Mouse (Mus musculus) ES-E14 (cell line): ENCODE data around the gene Fbxl15. TPM values are rescaled to one million over a fixed set of nuclear protein-coding genes. Genes with fewer than 3 reads are reported as not detected.
A peak's percentile ranks its signal among the peaks of the same experiment; 100 is the strongest.

ENCODE experiments used
- DNase-seq: peaks from one replicate; pipeline ENCODE4 v3.0.0-alpha.2; 2013; ENCODE audit warnings: low read depth, low spot score
- H3K27ac ChIP-seq: 2 replicates; pipeline ENCODE4 v1.5.1; 2012; ENCODE audit warnings: low read depth, mild to moderate bottlenecking, low read length, moderate library complexity, mixed read lengths; ENCODE audit not compliant: poor library complexity, insufficient read depth, severe bottlenecking
- H3K36me3 ChIP-seq: 2 replicates; pipeline ENCODE4 v1.6.1; 2012; ENCODE audit warnings: mild to moderate bottlenecking, low read length, moderate library complexity, mixed read lengths; ENCODE audit not compliant: control insufficient read depth, poor library complexity, insufficient read depth, severe bottlenecking
- H3K4me1 ChIP-seq, 2 experiments: fragments of 150-350 bp in 1 of 2; sonication (generic) in 1 of 2; 2 replicates each; pipeline ENCODE4 v1.6.1; 2012; ENCODE audit warnings: low read length in 2 of 2, mild to moderate bottlenecking in 1 of 2, mixed read lengths in 1 of 2; ENCODE audit not compliant: control insufficient read depth in 2 of 2, insufficient read depth in 2 of 2, poor library complexity in 1 of 2
- H3K4me3 ChIP-seq, 2 experiments: fragments of 150-350 bp in 1 of 2; sonication (generic) in 1 of 2; 2 replicates each; pipeline ENCODE4 v1.5.1; 2012; ENCODE audit warnings: low read length in 2 of 2, low read depth in 1 of 2, mild to moderate bottlenecking in 1 of 2, mixed read lengths in 1 of 2; ENCODE audit not compliant: insufficient read depth in 1 of 2, poor library complexity in 1 of 2, severe bottlenecking in 1 of 2
- H3K9ac ChIP-seq: 2 replicates; pipeline ENCODE4 v1.6.1; 2012; ENCODE audit warnings: low read depth, mild to moderate bottlenecking, low read length, mixed read lengths; ENCODE audit not compliant: poor library complexity, insufficient read depth, severe bottlenecking
- H3K9me3 ChIP-seq: fragments of 150-350 bp; sonication (generic); 2 replicates; pipeline ENCODE4 v1.6.1; 2012; ENCODE audit warnings: low read depth, mild to moderate bottlenecking, low read length; ENCODE audit not compliant: control insufficient read depth, insufficient read depth
- CHD2 ChIP-seq: IDR thresholded peaks from 2 replicates; pipeline ENCODE4 v1.6.1; 2014; ENCODE audit warnings: mild to moderate bottlenecking, low read depth, low read length, inconsistent platforms
- HCFC1 ChIP-seq: IDR thresholded peaks from 2 replicates; pipeline ENCODE4 v1.6.1; 2012; ENCODE audit warnings: low read length, inconsistent platforms, borderline replicate concordance; ENCODE audit not compliant: insufficient read depth
- MAFK ChIP-seq: IDR thresholded peaks from 2 replicates; pipeline ENCODE4 v1.6.1; 2014; ENCODE audit warnings: mild to moderate bottlenecking, low read depth, low read length, inconsistent platforms; ENCODE audit not compliant: insufficient read depth
- ZC3H11A ChIP-seq: IDR thresholded peaks from 2 replicates; pipeline ENCODE4 v1.6.1; 2012; ENCODE audit warnings: low read depth, mild to moderate bottlenecking, inconsistent platforms, low read length, borderline replicate concordance
- ZNF384 ChIP-seq: IDR thresholded peaks from 2 replicates; pipeline ENCODE4 v1.6.1; 2012; ENCODE audit warnings: low read depth, low read length, inconsistent platforms
- in situ Hi-C, 2 experiments: fragments of 600-800 bp; cut with MboI; formaldehyde crosslinking; loops; one replicate each; pipeline ENCODE4 v1.15.1; 2025; ENCODE audit warnings: low sequenced_read_pairs in 2 of 2, inconsistent platforms in 1 of 2; ENCODE audit not compliant: unreplicated experiment in 2 of 2
- total RNA-seq: library from RNA; depleted of rRNA; stranded (reverse); fragments of 300-350 nt; gene quantifications from 2 replicates; pipeline ENCODE4 v1.2.3, GENCODE M21; 2012

Gene Fbxl15
- total RNA-seq, 1 experiment: 7.9 TPM

DNA sequence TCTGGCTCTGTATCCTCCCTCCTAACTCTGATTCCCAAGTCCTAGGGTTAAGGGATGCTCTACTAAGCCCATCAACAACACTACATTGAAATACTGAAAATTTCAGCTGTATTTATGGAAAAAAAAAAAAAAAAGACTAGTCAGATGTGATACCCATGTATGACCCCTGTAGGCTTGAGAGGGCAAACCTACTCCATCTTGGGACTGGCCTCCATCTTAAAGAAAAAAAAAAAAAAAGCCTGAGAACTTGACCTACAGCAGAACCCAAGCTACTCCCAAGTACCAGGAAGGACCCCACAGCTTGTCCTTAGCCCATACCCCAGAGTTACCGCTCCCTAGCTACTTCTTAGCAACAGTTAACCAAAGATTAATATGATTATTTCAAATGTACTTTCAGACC, 19.2 kb downstream of the Fbxl15 start:
- no peaks in the 10 kb centered on the region for H3K9me3 ChIP-seq
- H3K36me3 ChIP-seq: no peaks in the 10 kb centered on the region
- no peak overlapping the region for H3K27ac ChIP-seq
- peaks cover 3% of the 10 kb centered on the region in 2 experiments; a peak in 3 of 4 replicates for H3K4me1 ChIP-seq
- H3K9ac ChIP-seq: no peak overlapping the region
- in situ Hi-C loops: no loop called here
- DNase-seq: no peak
- TF ChIP-seq HCFC1 (no peak), CHD2 (no peak), MAFK (no peak), ZC3H11A (no peak), ZNF384 (no peak)
- no peak overlapping the region for H3K4me3 ChIP-seq

DNA sequence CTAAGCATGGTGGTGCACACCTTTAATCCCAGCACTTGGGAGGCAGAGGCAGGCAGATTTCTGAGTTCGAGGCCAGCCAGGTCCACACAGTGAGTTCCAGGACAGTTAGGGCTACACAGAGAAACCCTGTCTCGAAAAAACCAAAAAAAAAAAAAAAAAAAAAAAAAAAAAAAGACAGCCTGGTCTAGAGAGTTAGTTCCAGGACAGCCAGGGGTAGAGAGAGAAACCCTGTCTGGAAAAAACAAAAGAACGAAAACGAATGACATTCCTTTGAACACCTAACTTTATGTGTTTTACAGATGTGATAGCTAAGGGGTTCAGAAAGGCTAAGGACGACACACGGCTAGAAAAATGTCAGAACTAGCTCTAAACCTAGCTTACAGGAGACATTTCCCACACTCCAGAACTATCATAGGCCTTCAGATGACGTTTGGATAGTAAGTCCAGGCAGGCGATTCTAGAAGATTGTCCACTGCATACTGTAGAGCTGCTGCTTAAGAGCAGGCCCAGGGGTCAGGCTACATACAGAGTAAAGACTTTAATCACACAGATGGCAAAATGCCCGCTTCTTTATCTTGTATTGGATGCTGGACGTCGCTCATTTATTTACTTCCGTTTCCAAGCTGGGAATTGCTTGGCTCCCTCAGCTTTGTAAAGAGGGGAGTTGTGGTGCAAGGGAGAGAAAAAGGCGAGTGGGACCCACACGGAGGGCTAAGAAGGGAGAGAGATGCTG, 20.1 kb downstream of the Fbxl15 start:
- in situ Hi-C loops: no loop called here
- no peak overlapping the region for H3K27ac ChIP-seq
- DNase-seq: no peak
- no peaks in the 10 kb centered on the region for H3K36me3 ChIP-seq
- no peaks in the 10 kb centered on the region for H3K9me3 ChIP-seq
- no peak for TF ChIP-seq ZNF384
- TF ChIP-seq MAFK: no peak
- TF ChIP-seq ZC3H11A: no peak
- TF ChIP-seq HCFC1: no peak
- H3K4me1 ChIP-seq: peaks cover 3% of the 10 kb centered on the region in 2 experiments; a peak in 3 of 4 replicates
- H3K4me3 ChIP-seq: peak overlapping the region; percentile 74 to 79
- H3K9ac ChIP-seq: peak overlapping the region; percentile 61

DNA sequence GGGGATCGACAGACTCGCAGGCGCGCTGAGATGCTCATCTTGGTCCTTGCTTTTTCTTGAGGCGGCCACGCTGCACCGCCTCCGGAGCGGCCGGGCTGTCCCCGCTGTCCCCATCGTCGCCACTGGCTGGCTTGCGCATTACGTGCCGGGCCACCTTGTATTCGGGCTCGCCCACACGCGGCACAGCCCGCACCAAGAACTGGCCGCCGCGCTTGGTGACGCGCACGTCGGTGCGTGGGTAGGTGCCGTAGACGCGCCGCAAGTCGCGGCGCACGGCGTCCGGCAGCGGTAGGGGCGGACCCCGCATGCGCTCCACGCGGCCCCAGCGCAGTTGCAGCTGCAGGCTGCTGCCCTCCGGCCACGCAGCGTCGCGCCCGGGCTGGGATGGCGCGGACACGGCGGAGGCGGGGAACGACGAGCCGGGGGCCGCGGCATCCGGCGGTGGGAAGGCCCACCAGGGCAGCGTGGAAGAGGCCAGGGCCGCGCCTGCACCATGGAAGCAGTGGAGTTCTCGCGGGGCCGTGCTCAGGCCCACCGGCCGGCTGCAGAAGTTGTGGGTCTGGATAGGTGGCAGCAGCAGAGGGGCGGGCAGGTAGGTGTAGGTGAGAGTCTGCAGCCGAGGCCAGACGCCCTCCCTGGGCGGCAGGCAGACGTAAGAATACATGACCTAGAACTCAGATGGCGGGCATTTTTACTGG, 20.9 kb downstream of the Fbxl15 start:
- TF ChIP-seq ZC3H11A: no peak
- no peak for TF ChIP-seq MAFK
- no peak for TF ChIP-seq CHD2
- TF ChIP-seq HCFC1: no peak
- TF ChIP-seq ZNF384: no peak
- Histone ChIP-seq H3K36me3 (no peaks in the 10 kb centered on the region), H3K27ac (no peak overlapping the region), H3K9ac (peak overlapping the region; percentile 61), H3K4me1 (peaks cover 3% of the 10 kb centered on the region in 2 experiments; a peak in 3 of 4 replicates), H3K9me3 (no peaks in the 10 kb centered on the region), H3K4me3 (peak overlapping the region; percentile 74 to 79)
- DNase-seq: no peak
- in situ Hi-C loops: no loop called here

DNA sequence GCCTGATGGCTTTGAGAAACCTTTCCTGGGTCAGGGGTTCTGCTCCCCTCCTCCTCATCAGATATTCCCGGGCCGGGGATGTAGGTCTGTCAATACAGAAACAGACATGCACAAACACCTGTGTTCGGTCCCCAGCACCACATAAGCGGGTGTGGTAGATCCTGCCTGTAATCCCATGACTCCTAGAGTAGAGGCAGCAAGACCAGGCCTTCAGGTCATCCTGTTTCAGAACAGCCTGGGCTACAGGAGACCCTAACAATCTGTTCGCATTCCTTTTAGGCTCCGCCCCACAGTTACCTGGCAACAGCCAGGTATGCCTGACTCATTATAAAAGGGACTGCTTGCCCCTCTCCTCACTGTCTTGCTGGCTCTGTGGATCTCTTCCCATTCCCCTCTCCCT, 21.6 kb downstream of the Fbxl15 start:
- Histone ChIP-seq H3K9ac (peak overlapping the region; percentile 61), H3K9me3 (no peaks in the 10 kb centered on the region), H3K4me3 (peak overlapping the region; percentile 74 to 79), H3K27ac (no peak overlapping the region), H3K36me3 (no peaks in the 10 kb centered on the region), H3K4me1 (peaks cover 3% of the 10 kb centered on the region in 2 experiments; a peak in 3 of 4 replicates)
- no peak for DNase-seq
- TF ChIP-seq ZC3H11A: no peak
- TF ChIP-seq CHD2: no peak
- TF ChIP-seq HCFC1: no peak
- TF ChIP-seq ZNF384: no peak
- TF ChIP-seq MAFK: no peak
- in situ Hi-C loops: no loop called here
